Mouse (Mus musculus): ENCODE results near the gene Rbfox3.

Rbfox3 gene

DNA sequence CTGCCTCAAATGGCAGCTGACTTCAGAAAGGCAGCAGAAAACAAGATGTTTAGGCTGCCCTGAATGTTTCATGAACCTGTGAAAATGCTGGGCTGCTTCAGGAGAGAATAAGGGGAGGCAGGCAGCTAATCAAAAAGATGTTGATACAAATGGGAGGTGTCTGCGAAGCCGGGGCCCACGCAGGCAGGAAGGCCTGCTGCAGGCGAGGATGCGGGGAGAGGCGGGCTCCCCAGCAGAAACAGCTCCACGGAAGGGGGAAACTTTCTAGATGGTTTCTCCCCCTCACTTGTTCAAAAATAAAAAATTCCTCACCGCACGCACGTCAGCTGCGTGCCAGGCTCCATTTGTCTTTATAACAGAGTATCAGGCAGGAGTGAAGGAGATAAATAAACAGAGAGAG lies 5.7 kb downstream of the Rbfox3 start:
- DNase-seq (ENCODE audit: low spot score): no peak

DNA sequence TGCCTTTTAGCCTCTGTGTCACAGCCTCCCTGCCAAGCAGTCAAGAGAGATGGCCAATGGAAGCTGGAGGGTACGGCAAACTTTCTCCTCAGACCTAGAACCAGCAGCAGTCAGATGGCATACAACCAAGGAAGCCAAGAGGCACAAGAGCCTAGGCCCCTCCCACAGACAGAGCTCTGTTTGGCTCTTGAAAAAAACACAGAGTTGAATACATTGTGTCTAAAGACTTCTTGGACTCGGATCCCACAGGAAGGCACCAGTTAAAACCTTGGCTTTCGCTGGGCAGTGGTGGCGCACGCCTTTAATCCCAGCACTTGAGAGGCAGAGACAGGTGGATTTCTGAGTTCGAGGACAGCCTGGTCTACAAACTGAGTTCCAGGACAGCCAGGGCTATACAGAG lies 7.1 kb downstream of the Rbfox3 start:
- DNase-seq (ENCODE audit: low spot score): no peak

DNA sequence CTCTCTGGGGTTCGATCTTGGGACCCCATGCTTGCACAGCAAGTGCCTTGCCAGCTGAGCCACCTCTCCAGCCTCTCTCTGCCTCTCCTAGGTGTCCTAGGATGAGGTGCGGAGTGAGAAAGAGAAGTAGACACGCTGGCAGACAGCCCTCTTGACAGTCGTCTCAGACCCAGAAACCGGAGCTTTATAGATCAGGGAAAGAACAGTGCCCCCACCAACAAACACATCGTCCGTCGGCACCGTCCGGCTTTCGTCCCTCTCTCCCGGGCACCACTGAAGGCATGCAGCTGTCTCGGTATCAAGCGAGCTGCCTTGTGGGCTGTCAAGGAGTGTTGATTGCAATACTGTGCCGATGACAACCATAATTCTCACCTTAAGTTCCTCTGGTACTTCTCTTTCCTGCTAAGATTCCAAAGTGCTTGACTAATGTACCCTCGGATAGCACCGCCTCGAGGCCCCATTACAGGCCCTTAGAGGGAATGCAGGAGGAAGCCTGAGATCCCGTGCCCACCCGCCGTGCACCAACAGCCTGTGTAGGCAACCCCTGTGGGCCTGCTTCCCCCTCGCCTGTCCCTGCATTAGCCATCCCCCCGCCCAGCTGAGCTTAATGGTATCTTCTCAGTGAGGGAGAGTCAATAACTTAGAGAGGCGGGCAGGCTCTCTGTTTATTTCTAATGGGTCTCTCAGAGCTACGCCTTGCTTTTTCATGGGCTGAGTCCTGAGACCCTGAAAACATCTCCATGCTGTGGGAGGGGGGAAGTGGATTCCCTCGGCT lies 11.4 kb downstream of the Rbfox3 start:
- DNase-seq (ENCODE audit: low spot score): no peak

DNA sequence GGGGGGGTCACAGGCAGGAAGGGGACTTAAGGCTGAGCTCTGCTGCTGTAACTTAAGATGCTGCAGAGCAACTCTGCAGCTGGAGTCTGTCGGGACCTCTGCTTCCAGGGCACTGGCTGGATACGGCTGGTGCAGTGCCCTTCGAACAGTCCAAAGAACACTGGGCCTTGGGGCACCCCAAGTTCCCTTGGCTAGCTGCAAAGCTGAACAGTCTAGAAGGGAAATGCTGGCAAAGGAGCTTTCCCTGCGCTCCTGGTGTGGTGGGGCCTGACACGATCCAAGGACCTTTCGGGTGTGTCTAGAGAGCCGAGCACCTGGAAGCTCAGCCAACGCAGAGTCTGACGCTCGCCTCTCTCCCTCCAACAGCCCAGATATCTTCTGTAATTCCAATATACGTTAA lies 12.8 kb downstream of the Rbfox3 start:
- DNase-seq (ENCODE audit: low spot score): no peak

GRCm38 (mm10) chr11:118898156-118898555 lies 13.2 kb downstream of the Rbfox3 start:
- no peak for DNase-seq (ENCODE audit: low spot score)

DNA sequence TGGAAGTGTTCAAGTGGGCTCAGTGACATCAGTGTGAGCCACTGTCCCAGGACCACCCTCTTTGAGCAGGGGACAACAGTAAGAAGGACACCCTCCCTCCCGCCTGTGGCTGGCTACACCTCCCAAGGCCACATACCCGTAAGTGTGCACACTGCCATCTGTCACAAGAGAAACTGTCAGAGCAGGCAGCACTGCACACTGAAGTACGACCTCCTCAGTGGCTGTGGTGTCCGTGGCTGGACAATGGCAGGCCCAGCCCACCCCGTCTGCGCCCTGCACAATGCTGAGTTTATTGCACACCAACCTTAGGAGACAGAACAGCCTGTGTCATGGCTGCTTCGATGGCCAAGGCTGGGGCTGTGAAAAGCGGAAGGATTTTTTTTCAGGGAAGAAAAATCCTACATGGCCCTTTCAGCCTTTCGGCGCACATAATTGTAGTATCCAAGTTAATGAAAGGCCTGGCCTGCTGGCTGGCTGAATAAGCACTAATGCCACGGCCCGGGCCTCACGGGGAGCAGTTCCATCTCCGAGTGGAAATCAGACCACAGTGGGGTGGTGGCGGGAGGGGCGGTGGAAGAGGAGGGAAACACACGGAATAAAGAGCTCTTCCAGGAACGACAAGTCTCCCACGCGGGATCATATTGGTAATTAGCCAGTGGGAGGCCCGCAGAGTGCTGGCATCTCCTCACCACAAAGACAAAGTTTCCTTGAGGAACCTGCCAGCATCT lies 14.1 kb downstream of the Rbfox3 start:
- DNase-seq (ENCODE audit: low spot score): no peak

DNA sequence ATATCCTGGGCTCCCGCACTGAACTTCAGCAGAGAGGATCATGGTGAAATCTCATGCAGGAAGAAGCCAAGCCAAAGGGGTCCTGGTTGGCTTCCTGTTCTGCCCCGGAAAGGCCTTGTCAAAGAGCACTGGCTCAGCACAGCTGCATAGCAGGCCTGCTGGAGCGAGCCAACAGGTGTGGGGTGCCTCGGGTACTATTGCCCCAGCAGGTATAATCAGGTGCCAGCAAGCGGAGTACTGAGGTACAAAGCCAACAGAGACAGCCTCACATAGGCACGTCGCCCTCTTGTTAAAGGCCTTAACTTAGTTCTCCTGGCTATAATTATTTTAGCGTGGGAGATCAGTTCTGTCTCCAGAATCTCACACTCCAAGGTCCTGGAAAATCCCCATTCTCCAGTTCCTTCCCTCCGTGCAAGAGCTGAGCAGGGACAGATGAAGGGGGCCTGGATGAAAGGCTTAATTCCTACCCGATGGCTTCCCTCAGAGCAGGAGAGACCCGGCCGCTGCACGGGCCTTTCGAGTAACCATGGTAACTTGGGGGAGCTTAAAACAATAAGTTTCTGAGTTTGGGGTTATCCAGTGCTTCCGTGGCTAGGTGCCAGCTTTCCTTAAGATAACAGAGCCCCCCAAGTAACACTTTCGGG lies 15.2 kb downstream of the Rbfox3 start:
- no peak for DNase-seq (ENCODE audit: low spot score)

- no peak for DNase-seq (ENCODE audit: low spot score)
Measured at GRCm38 (mm10) chr11:118894835-118895234, 16.6 kb downstream of the Rbfox3 start.

GRCm38 (mm10) chr11:118894196-118894595 lies 17.2 kb downstream of the Rbfox3 start:
- DNase-seq (ENCODE audit: low spot score): no peak

DNA sequence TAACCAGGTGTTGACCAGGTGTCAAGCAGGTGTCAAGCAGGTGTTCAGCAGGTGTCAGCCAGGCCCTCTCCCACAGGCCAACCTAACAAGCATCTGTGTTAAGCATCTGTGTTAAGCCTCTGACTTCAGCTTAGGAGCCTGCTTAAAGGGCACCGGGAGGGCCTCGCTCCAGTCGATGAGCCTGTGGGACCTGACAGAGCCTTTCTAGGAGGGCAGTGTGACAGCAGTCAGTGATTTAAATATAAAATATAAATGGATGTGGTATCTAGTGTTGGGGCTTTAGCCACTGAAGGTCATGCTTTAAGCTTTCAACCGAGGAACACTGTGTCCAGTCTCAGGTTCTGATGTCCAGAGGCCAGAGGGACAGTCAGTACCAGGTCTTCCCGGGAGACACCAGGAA lies 18.5 kb downstream of the Rbfox3 start:
- no peak for DNase-seq (ENCODE audit: low spot score)

- no peak for DNase-seq (ENCODE audit: low spot score)
Measured at GRCm38 (mm10) chr11:118891516-118891915, 19.9 kb downstream of the Rbfox3 start.

DNA sequence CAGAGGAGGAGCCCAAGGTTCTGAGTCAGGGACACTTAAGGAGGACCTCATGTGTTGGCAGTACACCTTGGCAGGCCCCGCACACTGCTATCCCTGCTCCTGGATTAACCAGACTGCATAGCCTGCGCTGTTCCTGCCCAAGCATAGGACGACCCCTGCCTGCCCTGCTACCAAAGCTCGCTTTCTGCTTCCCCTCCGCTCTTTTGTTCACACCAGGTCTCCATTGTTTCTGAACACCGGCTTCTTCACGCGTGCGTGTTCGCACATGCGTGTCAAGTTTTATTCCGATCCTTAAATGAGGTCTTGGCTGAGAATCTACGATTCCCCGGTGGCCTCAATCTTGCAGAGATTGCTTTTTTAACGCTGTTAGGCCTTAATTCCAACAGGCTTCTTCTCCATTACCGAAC lies 20.4 kb downstream of the Rbfox3 start:
- DNase-seq (ENCODE audit: low spot score): no peak

GRCm38 (mm10) chr11:118890474-118890873 lies 20.9 kb downstream of the Rbfox3 start:
- DNase-seq (ENCODE audit: low spot score): no peak

- no peak for DNase-seq (ENCODE audit: low spot score)
Measured at GRCm38 (mm10) chr11:118889500-118889899, 21.9 kb downstream of the Rbfox3 start.

GRCm38 (mm10) chr11:118888426-118888825 lies 23.0 kb downstream of the Rbfox3 start:
- DNase-seq (ENCODE audit: low spot score): no peak

GRCm38 (mm10) chr11:118887206-118887605 lies 24.2 kb downstream of the Rbfox3 start:
- DNase-seq (ENCODE audit: low spot score): no peak

DNA sequence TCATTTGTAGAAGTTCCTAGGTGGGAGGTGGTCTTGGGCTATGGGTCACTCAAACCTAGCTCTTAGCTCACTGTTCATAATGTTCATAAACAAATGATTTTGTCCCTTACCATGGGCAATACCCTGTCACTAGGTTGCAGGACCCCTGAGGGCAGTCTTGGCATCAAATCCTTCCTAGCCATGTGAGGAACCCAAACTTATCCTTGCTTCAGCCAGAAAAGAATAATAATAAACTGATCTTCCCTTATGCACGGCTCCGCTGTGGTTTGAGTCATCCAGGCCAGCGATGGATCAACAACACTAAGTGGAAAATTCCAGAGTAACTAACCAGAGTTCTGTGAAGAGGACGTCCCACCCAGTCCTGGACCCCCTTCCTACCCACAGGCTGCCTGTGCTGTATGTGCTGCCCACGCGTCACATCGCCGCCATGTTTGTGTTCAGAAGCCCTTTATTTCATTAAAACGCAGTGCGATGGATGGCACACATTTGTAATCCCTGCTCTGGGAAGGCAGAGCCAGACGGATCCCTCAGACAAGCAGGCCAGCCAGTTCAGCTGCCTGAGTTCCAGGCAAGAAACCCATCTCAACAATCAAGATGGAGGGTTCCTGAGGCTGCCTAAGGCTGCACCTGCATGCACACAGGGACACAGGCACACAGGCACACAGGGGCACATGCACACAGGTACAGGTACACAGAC lies 25.0 kb downstream of the Rbfox3 start:
- DNase-seq (ENCODE audit: low spot score): no peak

- DNase-seq (ENCODE audit: low spot score): no peak
Measured at GRCm38 (mm10) chr11:118885604-118886003, 25.8 kb downstream of the Rbfox3 start.

DNA sequence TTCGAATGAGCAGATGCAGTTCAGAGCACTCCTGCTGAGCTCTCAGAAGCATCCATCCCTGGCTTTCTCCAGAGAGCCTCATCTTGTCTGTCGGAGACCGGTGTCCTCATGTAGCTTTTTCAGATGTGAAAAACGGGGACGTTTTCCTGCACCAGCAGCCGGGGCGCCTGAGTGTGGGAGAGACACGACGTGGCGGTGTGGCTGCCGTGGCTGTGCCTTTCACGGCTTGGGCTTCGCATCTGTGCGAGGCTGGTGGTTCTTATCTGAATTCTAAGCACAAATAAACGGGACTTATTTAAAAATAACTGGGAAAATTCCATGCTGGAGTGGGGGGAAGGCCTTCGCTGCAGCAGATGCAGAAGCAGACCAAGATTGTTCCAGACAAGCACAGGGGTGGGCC lies 26.3 kb downstream of the Rbfox3 start:
- DNase-seq (ENCODE audit: low spot score): no peak

DNA sequence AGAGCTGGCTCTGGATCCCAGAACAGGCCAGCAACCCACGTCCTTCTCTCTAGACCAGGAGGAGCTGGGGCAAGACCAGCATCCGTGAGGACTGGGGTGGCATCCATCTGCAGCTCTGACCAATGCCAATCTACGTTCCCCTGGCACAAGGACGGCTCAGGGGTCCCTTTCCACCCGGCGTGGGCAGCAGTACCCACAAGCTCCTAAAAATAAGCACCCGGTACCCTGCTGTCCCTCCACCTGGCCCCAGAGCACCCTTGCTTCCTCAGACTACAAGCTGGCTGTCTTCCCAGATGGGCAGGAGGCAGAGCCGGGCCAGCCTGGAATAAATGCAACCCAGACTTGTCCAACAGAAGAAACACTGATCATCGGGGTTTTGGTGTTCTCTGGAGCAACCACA lies 28.3 kb downstream of the Rbfox3 start:
- no peak for DNase-seq (ENCODE audit: low spot score)

GRCm38 (mm10) chr11:118881786-118882495 lies 29.5 kb downstream of the Rbfox3 start:
- DNase-seq (ENCODE audit: low spot score): no peak
